Mouse (Mus musculus): ENCODE measurements at regions not wholly inside any gene's neighbourhood (a gene's known extent, or its start where the extent isn't known, plus 50 kb on each side); places are given as distances from the start of the nearest gene placed in this dataset.

DNA sequence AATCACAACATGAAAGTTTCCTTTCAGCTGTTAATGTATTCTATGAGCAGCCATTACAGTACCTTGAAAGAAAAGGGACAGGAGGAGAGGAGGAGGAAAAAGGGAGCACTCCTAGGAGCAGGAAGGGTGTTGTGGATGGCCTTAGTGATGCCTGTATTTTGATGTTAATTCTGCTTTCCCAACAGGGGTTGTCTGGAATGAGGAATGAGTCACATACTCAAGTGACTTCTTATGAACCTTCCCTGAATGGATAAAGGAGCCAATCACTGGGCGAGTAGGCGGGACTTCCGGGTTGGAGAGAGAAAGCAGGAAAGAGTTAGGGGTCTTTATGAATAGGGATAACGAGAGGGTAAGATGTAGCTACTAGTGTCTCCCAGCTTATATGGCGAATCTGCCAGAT is 107.8 kb upstream of the Arid2 start:
- TF ChIP-seq CTCF (IDR thresholded peaks at IDR 0.05; ENCODE audit: borderline replicate concordance, insufficient read depth, low read depth, low read length) (no peak), POLR2A (IDR thresholded peaks at IDR 0.05; ENCODE audit: borderline replicate concordance, insufficient read depth, low read length) (no peak)

Data from cerebellum, adult 2 months (tissue).